10 mouse cellular contexts compared by ENCODE assay signal in genomic region chr4:116840096-116840495, GRCm38 (mm10). TPM values are rescaled to one million over a fixed set of nuclear protein-coding genes. Genes with fewer than 3 reads are reported as not detected.
DNase-seq lines count a peak whose midpoint lies in the region; ATAC-seq lines count a peak whose summit lies in the region.
"Not testable (repeated sequence)": the region's sequence is repeated elsewhere in the genome, so short reads cannot be mapped to it uniquely, and the experiment has no call there.
"Had no signal": no experiment of that assay in that cellular context is flagged by ENCODE, and none has a peak within 500 bp of the region (broad histone marks: within the 10 kb centered on the region; RNA-seq: fewer than 3 reads in every experiment).

No protein-coding gene starts in this region.

- H3K36me3 ChIP-seq in ES-E14 (ENCODE audit: control insufficient read depth, insufficient read depth, low read length, poor library complexity, severe bottlenecking); embryonic facial prominence, embryonic 14.5 days (ENCODE audit: control insufficient read depth, insufficient read depth, low read length); heart, embryonic 12.5 days; hindbrain, embryonic 10.5 days; intestine, embryonic 15.5 days; limb, embryonic 12.5 days; lung, embryonic 16.5 days (ENCODE audit: control insufficient read depth, insufficient read depth, low read length); stomach, embryonic 16.5 days (ENCODE audit: control insufficient read depth, insufficient read depth, low read length): not testable (repeated sequence)

- not testable (repeated sequence) for H3K27me3 ChIP-seq in embryonic facial prominence, embryonic 14.5 days (replicated peaks; ENCODE audit: control insufficient read depth, insufficient read depth, low read length); intestine, embryonic 15.5 days (replicated peaks); lung, embryonic 16.5 days (ENCODE audit: control insufficient read depth, insufficient read depth, low read depth, low read length)
- peaks cover 16% of the 10 kb centered on the region for H3K27me3 ChIP-seq in heart, embryonic 12.5 days (replicated peaks)
- peaks cover 21% of the 10 kb centered on the region for H3K27me3 ChIP-seq in hindbrain, embryonic 10.5 days (ENCODE audit: insufficient read depth, poor library complexity, severe bottlenecking)
- peaks cover 20% of the 10 kb centered on the region for H3K27me3 ChIP-seq in limb, embryonic 12.5 days
- peaks cover 12% of the 10 kb centered on the region for H3K27me3 ChIP-seq in stomach, embryonic 16.5 days (ENCODE audit: control insufficient read depth, insufficient read depth, low read length)

- H3K4me1 ChIP-seq in ES-E14 (ENCODE audit: control insufficient read depth in 2 of 2, insufficient read depth in 2 of 2, low read length in 2 of 2, poor library complexity in 1 of 2); embryonic facial prominence, embryonic 14.5 days (ENCODE audit: control insufficient read depth, insufficient read depth, low read length); heart, embryonic 12.5 days (replicated peaks); intestine, embryonic 15.5 days (replicated peaks); limb, embryonic 12.5 days (replicated peaks); lung, embryonic 16.5 days (replicated peaks; ENCODE audit: control insufficient read depth, insufficient read depth, low read length); stomach, embryonic 16.5 days (ENCODE audit: control insufficient read depth, insufficient read depth, low read length): not testable (repeated sequence)
- H3K4me1 ChIP-seq in hindbrain, embryonic 10.5 days (replicated peaks) = peaks cover 19% of the 10 kb centered on the region

- H3K9ac ChIP-seq in ES-E14 (ENCODE audit: insufficient read depth, low read depth, low read length, poor library complexity, severe bottlenecking) = peak overlapping the region; percentile 46
- H3K9ac ChIP-seq in embryonic facial prominence, embryonic 14.5 days (ENCODE audit: low read depth, low read length); heart, embryonic 12.5 days; intestine, embryonic 15.5 days; limb, embryonic 12.5 days (replicated peaks); lung, embryonic 16.5 days (ENCODE audit: low read length); stomach, embryonic 16.5 days (ENCODE audit: low read length): not testable (repeated sequence)

- 25% methylated on average over 19 of the region's 29 CpGs for WGBS in embryonic facial prominence, embryonic 14.5 days
- WGBS in heart, embryonic 12.5 days = 18% methylated on average over 24 of the region's 29 CpGs
- 35% methylated on average over 27 of the region's 29 CpGs for WGBS in hindbrain, embryonic 10.5 days
- WGBS in intestine, embryonic 15.5 days = 21% methylated on average over 23 of the region's 29 CpGs
- 28% methylated on average over 23 of the region's 29 CpGs for WGBS in limb, embryonic 12.5 days
- 10% methylated on average over 20 of the region's 29 CpGs for WGBS in lung, embryonic 16.5 days
- 23% methylated on average over 20 of the region's 29 CpGs for WGBS in stomach, embryonic 16.5 days

- peak overlapping the region; percentile 41 for H3K4me2 ChIP-seq in embryonic facial prominence, embryonic 14.5 days (ENCODE audit: low read depth, low read length)
- H3K4me2 ChIP-seq in heart, embryonic 12.5 days = peak overlapping the region; percentile 63
- peak overlapping the region; percentile 42 for H3K4me2 ChIP-seq in intestine, embryonic 15.5 days (replicated peaks)
- peak overlapping the region; percentile 46 for H3K4me2 ChIP-seq in limb, embryonic 12.5 days
- peak overlapping the region; percentile 34; the same call in 1 of the 2 replicates for H3K4me2 ChIP-seq in lung, embryonic 16.5 days (ENCODE audit: low read depth, low read length)
- 0 out of 2 replicates have a peak overlapping the region, but pooled peaks have one; percentile 19 for H3K4me2 ChIP-seq in stomach, embryonic 16.5 days (ENCODE audit: low read depth, low read length)

- peak overlapping the region; percentile 48 to 52; a peak in 3 of 4 replicates for H3K4me3 ChIP-seq in ES-E14 (ENCODE audit: insufficient read depth in 1 of 2, low read depth in 1 of 2, low read length in 2 of 2, poor library complexity in 1 of 2, severe bottlenecking in 1 of 2)
- peak overlapping the region; percentile 10; the same call in 1 of the 2 replicates for H3K4me3 ChIP-seq in embryonic facial prominence, embryonic 14.5 days (ENCODE audit: low read depth, low read length)
- H3K4me3 ChIP-seq in heart, embryonic 12.5 days = peak overlapping the region; percentile 24
- H3K4me3 ChIP-seq in hindbrain, embryonic 10.5 days = peak overlapping the region; percentile 25
- not testable (repeated sequence) for H3K4me3 ChIP-seq in intestine, embryonic 15.5 days (replicated peaks); stomach, embryonic 16.5 days (replicated peaks; ENCODE audit: low read length)
- peak overlapping the region; percentile 19; the same call in 1 of the 2 replicates for H3K4me3 ChIP-seq in limb, embryonic 12.5 days (replicated peaks)
- peak overlapping the region; percentile 20; the same call in 1 of the 2 replicates for H3K4me3 ChIP-seq in lung, embryonic 16.5 days (ENCODE audit: low read length)

- H3K27ac ChIP-seq in ES-E14 (ENCODE audit: insufficient read depth, low read depth, low read length, poor library complexity, severe bottlenecking); embryonic facial prominence, embryonic 14.5 days (replicated peaks; ENCODE audit: low read depth, low read length); heart, embryonic 12.5 days (ENCODE audit: poor library complexity, severe bottlenecking); hindbrain, embryonic 10.5 days; intestine, embryonic 15.5 days; limb, embryonic 12.5 days; lung, embryonic 16.5 days (ENCODE audit: low read length); stomach, embryonic 16.5 days (ENCODE audit: low read length): not testable (repeated sequence)

- not testable (repeated sequence) for ATAC-seq in embryonic facial prominence, embryonic 14.5 days (ENCODE audit: low read depth); heart, embryonic 12.5 days (ENCODE audit: insufficient number of reproducible peaks, low FRiP score); intestine, embryonic 15.5 days; limb, embryonic 12.5 days (ENCODE audit: insufficient number of reproducible peaks, insufficient read depth, low FRiP score, low TSS enrichment, low read depth); lung, embryonic 16.5 days (ENCODE audit: low read depth); stomach, embryonic 16.5 days (ENCODE audit: insufficient read depth, low FRiP score)

- in situ Hi-C loops in ES-E14 (cut with MboI; ENCODE audit: low sequenced_read_pairs in 2 of 2, unreplicated experiment in 2 of 2) = not testable (repeated sequence)

- not testable (repeated sequence) for DNase-seq in ES-E14 (ENCODE audit: low read depth, low spot score); embryonic facial prominence, embryonic 14.5 days (ENCODE audit: low spot score); hindbrain, embryonic 10.5 days (ENCODE audit: low spot score)

- H3K9me3 ChIP-seq in ES-E14 (ENCODE audit: control insufficient read depth, insufficient read depth, low read depth, low read length); embryonic facial prominence, embryonic 14.5 days (ENCODE audit: control insufficient read depth, low read length); heart, embryonic 12.5 days (replicated peaks); hindbrain, embryonic 10.5 days; intestine, embryonic 15.5 days; limb, embryonic 12.5 days; lung, embryonic 16.5 days (ENCODE audit: control insufficient read depth, low read length); stomach, embryonic 16.5 days (replicated peaks; ENCODE audit: control insufficient read depth, low read length): not testable (repeated sequence)

RNA-seq across cellular contexts. Expression of gene Hpdl, which starts 18.6 kb away (rescaled TPM):
- total RNA-seq in ES-E14 (2012; rRNA removed) = 5.4 and 5.8 TPM in 2 replicates
- polyA plus RNA-seq in embryonic facial prominence, embryonic 14.5 days (2014; fragmentation: Nextera tagmentation; extraction: Ambion mirVana) = 1.1 and 1.2 TPM in 2 replicates
- 0.66 and 0.74 TPM in 2 replicates for polyA plus RNA-seq in heart, embryonic 12.5 days (2016; fragmentation: Nextera tagmentation; extraction: Ambion mirVana)
- polyA plus RNA-seq in hindbrain, embryonic 10.5 days (2016; fragmentation: Nextera tagmentation; extraction: Ambion mirVana) = 1.1 and 1.3 TPM in 2 replicates
- 1.4 and 2.2 TPM in 2 replicates for polyA plus RNA-seq in intestine, embryonic 15.5 days (2015; fragmentation: Nextera tagmentation; extraction: Ambion mirVana)
- 1.5 and 2.0 TPM in 2 replicates for polyA plus RNA-seq in limb, embryonic 12.5 days (2016; fragmentation: Nextera tagmentation; extraction: Ambion mirVana)
- 0.40 and 0.49 TPM in 2 replicates for polyA plus RNA-seq in lung, embryonic 16.5 days (2015; fragmentation: Nextera tagmentation; extraction: Ambion mirVana)
- polyA plus RNA-seq in stomach, embryonic 16.5 days (2015; fragmentation: Nextera tagmentation; extraction: Ambion mirVana) = 0.57 and 0.94 TPM in 2 replicates
- total RNA-seq: MEL had no signal

RNA-seq across cellular contexts. Expression of gene Mutyh, which starts 32.6 kb away (rescaled TPM):
- 23.1 and 32.2 TPM in 2 replicates for total RNA-seq in ES-E14 (2012; rRNA removed)
- 8.2 and 10.2 TPM in 2 replicates for polyA plus RNA-seq in embryonic facial prominence, embryonic 14.5 days (2014; fragmentation: Nextera tagmentation; extraction: Ambion mirVana)
- 10.7 and 11.6 TPM in 2 replicates for polyA plus RNA-seq in heart, embryonic 12.5 days (2016; fragmentation: Nextera tagmentation; extraction: Ambion mirVana)
- 23.1 and 28.2 TPM in 2 replicates for polyA plus RNA-seq in hindbrain, embryonic 10.5 days (2016; fragmentation: Nextera tagmentation; extraction: Ambion mirVana)
- polyA plus RNA-seq in intestine, embryonic 15.5 days (2015; fragmentation: Nextera tagmentation; extraction: Ambion mirVana) = 10.3 and 10.9 TPM in 2 replicates
- polyA plus RNA-seq in limb, embryonic 12.5 days (2016; fragmentation: Nextera tagmentation; extraction: Ambion mirVana) = 22.1 and 23.5 TPM in 2 replicates
- polyA plus RNA-seq in lung, embryonic 16.5 days (2015; fragmentation: Nextera tagmentation; extraction: Ambion mirVana) = 17.0 and 17.7 TPM in 2 replicates
- 11.6 and 12.0 TPM in 2 replicates for polyA plus RNA-seq in stomach, embryonic 16.5 days (2015; fragmentation: Nextera tagmentation; extraction: Ambion mirVana)

RNA-seq across cellular contexts. Expression of gene Toe1, which starts 32.7 kb away (rescaled TPM):
- 47.4 and 51.9 TPM in 2 replicates for total RNA-seq in ES-E14 (2012; rRNA removed)
- polyA plus RNA-seq in embryonic facial prominence, embryonic 14.5 days (2014; fragmentation: Nextera tagmentation; extraction: Ambion mirVana) = 29.8 and 32.2 TPM in 2 replicates
- polyA plus RNA-seq in heart, embryonic 12.5 days (2016; fragmentation: Nextera tagmentation; extraction: Ambion mirVana) = 19.1 and 22.8 TPM in 2 replicates
- 39.7 and 39.8 TPM in 2 replicates for polyA plus RNA-seq in hindbrain, embryonic 10.5 days (2016; fragmentation: Nextera tagmentation; extraction: Ambion mirVana)
- 28.8 and 31.1 TPM in 2 replicates for polyA plus RNA-seq in intestine, embryonic 15.5 days (2015; fragmentation: Nextera tagmentation; extraction: Ambion mirVana)
- 39.1 and 40.8 TPM in 2 replicates for polyA plus RNA-seq in limb, embryonic 12.5 days (2016; fragmentation: Nextera tagmentation; extraction: Ambion mirVana)
- polyA plus RNA-seq in lung, embryonic 16.5 days (2015; fragmentation: Nextera tagmentation; extraction: Ambion mirVana) = 35.2 and 36.5 TPM in 2 replicates
- polyA plus RNA-seq in stomach, embryonic 16.5 days (2015; fragmentation: Nextera tagmentation; extraction: Ambion mirVana) = 28.4 and 31.9 TPM in 2 replicates

RNA-seq across cellular contexts. Expression of gene Zswim5, which starts 37.1 kb away (rescaled TPM):
- 2.5 and 3.2 TPM in 2 replicates for total RNA-seq in ES-E14 (2012; rRNA removed)
- 0.51 and 0.54 TPM in 2 replicates for polyA plus RNA-seq in embryonic facial prominence, embryonic 14.5 days (2014; fragmentation: Nextera tagmentation; extraction: Ambion mirVana)
- 0.50 and 0.79 TPM in 2 replicates for polyA plus RNA-seq in heart, embryonic 12.5 days (2016; fragmentation: Nextera tagmentation; extraction: Ambion mirVana)
- polyA plus RNA-seq in hindbrain, embryonic 10.5 days (2016; fragmentation: Nextera tagmentation; extraction: Ambion mirVana) = 6.1 and 7.6 TPM in 2 replicates
- polyA plus RNA-seq in intestine, embryonic 15.5 days (2015; fragmentation: Nextera tagmentation; extraction: Ambion mirVana) = 1.1 and 1.2 TPM in 2 replicates
- 0.58 and 0.70 TPM in 2 replicates for polyA plus RNA-seq in limb, embryonic 12.5 days (2016; fragmentation: Nextera tagmentation; extraction: Ambion mirVana)
- polyA plus RNA-seq in lung, embryonic 16.5 days (2015; fragmentation: Nextera tagmentation; extraction: Ambion mirVana) = 0.40 and 0.70 TPM in 2 replicates
- polyA plus RNA-seq in stomach, embryonic 16.5 days (2015; fragmentation: Nextera tagmentation; extraction: Ambion mirVana) = 0.44 and 0.56 TPM in 2 replicates
- total RNA-seq: MEL had no signal
- polyA plus RNA-seq: CD4-positive, CD25-positive, alpha-beta regulatory T cell, adult 4 months had no signal
